Mouse (Mus musculus) kidney, embryonic 16.5 days (tissue): ENCODE data around the gene Syt8. TPM values are rescaled to one million over a fixed set of nuclear protein-coding genes. Genes with fewer than 3 reads are reported as not detected.
A peak's percentile ranks its signal among the peaks of the same experiment; 100 is the strongest.

ENCODE experiments used
- ATAC-seq: fragments of 200-750 bp; cut with Nextera tagmentation; 2 replicates; pipeline ENCODE4 v1.8.0; 2017; ENCODE audit warnings: moderate TSS enrichment; ENCODE audit not compliant: low FRiP score, low TSS enrichment
- H3K27ac ChIP-seq: fragments of 300-500 bp; sonication (generic); 2 replicates; pipeline ENCODE4 v1.5.1; 2014; ENCODE audit warnings: low read length
- H3K27me3 ChIP-seq: fragments of 300-500 bp; sonication (generic); 2 replicates; pipeline ENCODE4 v1.6.1; 2014; ENCODE audit warnings: low read length, control low read depth, mixed read lengths; ENCODE audit not compliant: insufficient read depth
- H3K36me3 ChIP-seq: fragments of 300-500 bp; sonication (generic); 2 replicates; pipeline ENCODE4 v1.6.1; 2014; ENCODE audit warnings: low read length, control low read depth, mixed read lengths; ENCODE audit not compliant: insufficient read depth
- H3K4me1 ChIP-seq: fragments of 300-500 bp; sonication (generic); 2 replicates; pipeline ENCODE4 v1.6.1; 2014; ENCODE audit warnings: low read length, control low read depth, mixed read lengths; ENCODE audit not compliant: insufficient read depth
- H3K4me2 ChIP-seq: fragments of 300-500 bp; sonication (generic); replicated peaks from 2 replicates; pipeline ENCODE4 v1.6.1; 2014; ENCODE audit warnings: low read depth, low read length
- H3K4me3 ChIP-seq: fragments of 300-500 bp; sonication (generic); 2 replicates; pipeline ENCODE4 v1.5.1; 2014; ENCODE audit warnings: mild to moderate bottlenecking, low read length
- H3K9ac ChIP-seq: fragments of 300-500 bp; sonication (generic); replicated peaks from 2 replicates; pipeline ENCODE4 v1.6.1; 2014; ENCODE audit warnings: low read length
- H3K9me3 ChIP-seq: fragments of 300-500 bp; sonication (generic); 2 replicates; pipeline ENCODE4 v1.6.1; 2016; ENCODE audit warnings: low read length, control low read depth
- WGBS: fragments of 180-500 bp; shearing (Covaris S2); extraction: QIAGEN DNeasy Blood & Tissue Kit; methylation state at CpG from one replicate; pipeline ENCODE4 v1.1.7; 2014; 5-methylcytosine and 5-hydroxymethylcytosine counted together
- polyA plus RNA-seq: library from polyadenylated mRNA; unstranded; fragments of >200 nt; fragmentation: Nextera tagmentation; extraction: Ambion mirVana; gene quantifications from 2 replicates; pipeline ENCODE4 v1.2.1, GENCODE M21; 2015

Syt8 gene
- polyA plus RNA-seq, 1 experiment from 2014 or later, result 4.0 TPM

GRCm38 (mm10) chr7:142486751-142487162 lies 52.1 kb downstream of the Syt8 start:
- Histone ChIP-seq H3K4me1 (peaks cover 30% of the 10 kb centered on the region), H3K27ac (peak overlapping the region; percentile 56), H3K27me3 (no peaks in the 10 kb centered on the region), H3K9ac (peak overlapping the region; percentile 23), H3K9me3 (no peaks in the 10 kb centered on the region), H3K36me3 (peaks cover 49% of the 10 kb centered on the region), H3K4me3 (no peak overlapping the region), H3K4me2 (no peak overlapping the region)
- 64% methylated on average over 8 of the region's 8 CpGs for WGBS
- ATAC-seq, result no peak

DNA sequence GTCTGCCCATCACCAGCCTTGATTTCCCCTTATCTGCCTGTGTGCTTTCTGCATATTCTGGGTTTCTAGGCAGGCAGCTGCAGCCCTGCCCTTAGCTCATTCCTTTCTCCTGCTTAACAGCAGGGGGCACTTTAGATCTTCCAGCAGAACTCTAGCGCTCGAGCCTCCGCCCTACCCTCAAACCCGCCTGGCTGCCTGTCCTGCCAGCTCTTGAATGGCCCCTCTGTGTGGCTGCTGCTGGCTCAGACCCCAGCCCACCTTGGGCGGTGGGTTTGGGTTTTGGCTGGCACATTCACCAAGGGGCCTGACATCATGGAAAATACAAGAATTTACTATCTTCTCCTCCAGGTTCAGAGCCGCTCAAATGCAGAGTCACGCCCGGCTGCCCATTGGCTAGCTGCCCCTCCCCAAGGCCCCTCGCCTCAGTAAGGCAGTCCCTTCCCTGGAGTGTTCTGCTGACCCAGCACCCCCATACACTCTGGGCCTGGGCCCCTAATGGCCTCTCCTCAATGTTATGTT lies 52.8 kb downstream of the Syt8 start:
- Histone ChIP-seq H3K27me3 (no peaks in the 10 kb centered on the region), H3K9ac (peak overlapping the region; percentile 54), H3K36me3 (peaks cover 55% of the 10 kb centered on the region), H3K4me2 (peak overlapping the region; percentile 36), H3K4me3 (no peak overlapping the region), H3K9me3 (no peaks in the 10 kb centered on the region), H3K4me1 (peaks cover 24% of the 10 kb centered on the region), H3K27ac (peak overlapping the region; percentile 56)
- peak; percentile 63 for ATAC-seq
- whole genome bisulfite sequencing, result 20% methylated on average over 9 of the region's 9 CpGs

- H3K36me3 ChIP-seq, result peaks cover 55% of the 10 kb centered on the region
- no peak overlapping the region; the same call in 1 of the 2 replicates for H3K9ac ChIP-seq
- no peak overlapping the region for H3K4me2 ChIP-seq
- peak overlapping the region; percentile 56; the same call in 1 of the 2 replicates for H3K27ac ChIP-seq
- no peak for ATAC-seq
- H3K4me3 ChIP-seq, result no peak overlapping the region
- peaks cover 17% of the 10 kb centered on the region for H3K4me1 ChIP-seq
- 83% methylated on average over 3 of the region's 3 CpGs for WGBS
- no peaks in the 10 kb centered on the region for H3K27me3 ChIP-seq
- no peaks in the 10 kb centered on the region for H3K9me3 ChIP-seq
These were observed 53.4 kb downstream of the Syt8 start for GRCm38 (mm10) chr7:142488053-142488452.

Other genes with a start within 250 kb of the Syt8 start
- not detected in 2 replicates for gene Gm10153, start 244.5 kb upstream of the Syt8 start, polyA plus RNA-seq
- not detected in 2 replicates for gene Krtap5-3, start 233.5 kb upstream of the Syt8 start, polyA plus RNA-seq
- not detected in 2 replicates for gene Gm7579, start 223.0 kb upstream of the Syt8 start, polyA plus RNA-seq
- gene Krtap5-5, start 204.9 kb upstream of the Syt8 start, polyA plus RNA-seq, result not detected in 2 replicates
- gene Gm40460, start 193.8 kb upstream of the Syt8 start, polyA plus RNA-seq, result not detected in 2 replicates
- not detected in 2 replicates for gene Gm2431, start 176.5 kb upstream of the Syt8 start, polyA plus RNA-seq
- gene Gm4559, start 160.5 kb upstream of the Syt8 start, polyA plus RNA-seq, result not detected in 2 replicates
- not detected in 2 replicates for gene Krtap5-1, start 137.7 kb upstream of the Syt8 start, polyA plus RNA-seq
- gene Krtap5-4, start 131.3 kb upstream of the Syt8 start, polyA plus RNA-seq, result not detected in 2 replicates
- gene Ifitm10, start 61.1 kb upstream of the Syt8 start, polyA plus RNA-seq, result 1.8 and 2.5 TPM in 2 replicates
- gene Gm49369, start 52.2 kb upstream of the Syt8 start, polyA plus RNA-seq, result 4.4 TPM in 1 of 2 replicates, not detected in the other
- gene Ctsd, start 46.8 kb upstream of the Syt8 start, polyA plus RNA-seq, result 398 and 453 TPM in 2 replicates
- gene Tnni2, start 7.0 kb downstream of the Syt8 start, polyA plus RNA-seq, result 11.9 and 12.0 TPM in 2 replicates
- gene Lsp1, start 26.0 kb downstream of the Syt8 start, polyA plus RNA-seq, result 141 and 156 TPM in 2 replicates
- 14.2 and 17.2 TPM in 2 replicates for gene Tnnt3, start 64.0 kb downstream of the Syt8 start, polyA plus RNA-seq
- 24.4 and 24.6 TPM in 2 replicates for gene Mrpl23, start 97.8 kb downstream of the Syt8 start, polyA plus RNA-seq
- gene Igf2, start 232.0 kb downstream of the Syt8 start, polyA plus RNA-seq, result 516 and 585 TPM in 2 replicates
- gene Gm49394, start 235.1 kb downstream of the Syt8 start, polyA plus RNA-seq, result 0.07 TPM in 1 of 2 replicates, not detected in the other